Mouse (Mus musculus) Patski (cell line): ENCODE measurements around the gene Poldip2. TPM values are rescaled to one million over a fixed set of nuclear protein-coding genes. Genes with fewer than 3 reads are reported as not detected.

Experiments
- ATAC-seq: fragments of 100-300 bp; one replicate; pipeline ENCODE4 v1.8.0; 2021
- CTCF ChIA-PET: fragments of 350-600 bp; sonication (Branson Sonifier 250); formaldehyde crosslinking; loops from one replicate; lab custom pipeline; 2022; ENCODE audit warnings: inconsistent platforms; lab: Charles Lee
- POLR2A ChIA-PET: fragments of 350-600 bp; sonication (Branson Sonifier 250); formaldehyde crosslinking; loops from one replicate; lab custom pipeline; 2022; ENCODE audit warnings: antibody characterized with exemption, inconsistent platforms; lab: Charles Lee
- DNase-seq: peaks from one replicate; pipeline ENCODE4 v3.0.0-alpha.2; 2011; ENCODE audit warnings: low read depth, low spot score
- H3K27me3 ChIP-seq: fragments of 371-371 bp; one replicate; pipeline ENCODE4 v1.5.1; 2021
- CTCF ChIP-seq: fragments of 100-300 bp; IDR thresholded peaks from one replicate; pipeline ENCODE4 v1.5.1; 2021
- in situ Hi-C: fragments of 300-500 bp; cut with MboI; formaldehyde crosslinking; loops from 3 replicates; pipeline ENCODE4 v1.11.1; 2018; ENCODE audit warnings: low pct_unique_long_range_greater_than_20kb, mixed read lengths
- polyA plus RNA-seq: library from polyadenylated mRNA; unstranded; gene quantifications from one replicate; pipeline ENCODE4 v1.2.3, GENCODE M21; 2021

Gene Poldip2
- polyA plus RNA-seq, 1 experiment from 2014 or later, result 148 TPM

DNA sequence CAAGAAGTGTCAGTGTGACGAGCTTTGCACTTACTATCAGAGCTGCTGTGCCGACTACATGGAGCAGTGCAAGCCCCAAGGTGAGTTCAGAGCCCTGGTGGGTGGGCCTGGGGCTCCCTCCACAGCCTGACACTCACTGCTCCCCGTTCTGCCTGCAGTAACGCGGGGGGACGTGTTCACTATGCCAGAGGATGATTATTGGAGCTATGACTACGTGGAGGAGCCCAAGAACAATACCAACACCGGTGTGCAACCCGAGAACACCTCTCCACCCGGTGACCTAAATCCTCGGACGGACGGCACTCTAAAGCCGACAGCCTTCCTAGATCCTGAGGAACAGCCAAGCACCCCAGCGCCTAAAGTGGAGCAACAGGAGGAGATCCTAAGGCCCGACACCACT, 12.4 kb upstream of the Poldip2 start:
- DNase-seq (no peak), ATAC-seq (no peak)
- CTCF ChIA-PET, result interaction anchor here (1.0 to 1.4 kb wide), 2 partner anchors 10 to 46 kb away, joined by 3 to 6 read pairs; no protein-coding TSS in a partner anchor
- POLR2A ChIA-PET, result no interaction called here
- peaks cover 52% of the 10 kb centered on the region for H3K27me3 ChIP-seq
- in situ Hi-C loops, result no loop called here
- TF ChIP-seq CTCF, result no peak

DNA sequence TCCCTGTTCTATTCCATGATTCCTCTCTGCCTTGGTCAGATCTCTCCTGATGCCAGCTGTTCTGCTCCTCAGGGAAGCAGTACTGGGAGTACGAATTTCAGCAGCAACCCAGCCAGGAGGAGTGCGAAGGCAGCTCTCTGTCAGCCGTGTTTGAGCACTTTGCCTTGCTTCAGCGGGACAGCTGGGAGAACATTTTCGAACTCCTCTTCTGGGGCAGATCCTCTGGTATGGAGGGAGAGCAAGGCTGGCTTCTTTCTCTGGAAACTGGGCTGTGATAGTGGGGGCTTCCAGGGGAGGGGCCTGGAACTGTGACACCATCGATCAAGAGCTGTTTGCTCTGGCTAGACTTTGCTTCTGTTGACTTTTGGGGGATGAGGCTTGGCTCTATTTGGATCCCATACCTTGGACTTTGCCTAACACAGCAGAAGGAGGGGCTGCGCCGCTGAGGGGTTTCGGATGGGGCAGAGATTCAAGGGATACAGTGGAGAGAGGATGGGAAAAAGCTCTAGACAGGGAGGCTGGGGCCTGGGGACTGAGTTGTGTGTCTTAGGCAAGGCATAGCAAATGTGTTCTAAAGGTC, 11.3 kb upstream of the Poldip2 start:
- ATAC-seq, result no peak
- DNase-seq, result no peak
- ChIA-PET CTCF (no interaction called here), POLR2A (no interaction called here)
- peaks cover 41% of the 10 kb centered on the region for H3K27me3 ChIP-seq
- in situ Hi-C loops, result no loop called here
- no peak for TF ChIP-seq CTCF

DNA sequence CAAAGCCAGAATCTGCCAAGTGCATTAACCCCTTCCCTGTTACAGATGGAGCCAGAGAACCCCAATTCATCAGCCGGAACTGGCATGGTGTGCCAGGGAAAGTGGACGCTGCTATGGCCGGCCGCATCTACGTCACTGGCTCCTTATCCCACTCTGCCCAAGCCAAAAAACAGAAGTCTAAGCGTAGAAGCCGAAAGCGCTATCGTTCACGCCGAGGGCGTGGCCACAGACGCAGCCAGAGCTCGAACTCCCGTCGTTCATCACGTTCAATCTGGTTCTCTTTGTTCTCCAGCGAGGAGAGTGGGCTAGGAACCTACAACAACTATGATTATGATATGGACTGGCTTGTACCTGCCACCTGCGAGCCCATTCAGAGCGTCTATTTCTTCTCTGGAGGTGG, 10.5 kb upstream of the Poldip2 start:
- peaks cover 33% of the 10 kb centered on the region for H3K27me3 ChIP-seq
- in situ Hi-C loops, result no loop called here
- DNase-seq (no peak), ATAC-seq (no peak)
- ChIA-PET POLR2A (no interaction called here), CTCF (no interaction called here)
- no peak for TF ChIP-seq CTCF

DNA sequence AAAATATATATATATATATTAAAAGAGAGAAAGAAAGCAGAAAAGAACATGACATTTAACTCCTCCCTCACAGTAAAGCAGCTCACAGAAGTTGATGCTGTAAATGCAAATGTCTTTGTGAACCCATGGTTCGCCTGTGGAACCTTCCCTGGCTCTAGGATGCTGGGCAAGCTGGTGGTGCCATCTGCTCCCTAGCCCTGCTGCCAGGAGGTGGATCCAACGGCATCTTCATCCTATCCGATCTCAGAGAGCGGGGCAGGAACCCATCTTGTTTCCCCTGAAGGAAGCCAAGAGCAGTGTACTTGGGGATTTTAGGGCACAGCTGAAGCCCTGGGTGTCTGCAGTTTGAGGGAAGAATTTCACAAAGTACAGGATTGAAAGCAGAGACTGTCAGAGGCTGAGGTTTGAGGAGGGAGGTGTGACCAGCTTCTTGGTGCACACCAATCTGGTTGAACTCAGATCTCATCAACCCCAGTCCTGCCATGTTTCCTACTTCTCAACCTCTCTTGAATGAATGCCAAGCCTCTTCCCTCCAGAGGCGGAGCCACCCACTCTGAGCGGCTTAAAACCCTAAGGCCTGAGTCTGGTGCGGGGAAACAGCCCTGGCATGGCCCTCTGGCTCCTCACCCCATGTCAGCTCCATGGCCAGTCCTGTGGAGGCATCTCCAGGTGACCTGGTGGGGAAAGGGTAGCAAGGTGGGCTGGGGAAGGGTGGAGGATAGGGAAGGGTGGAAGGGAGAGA, 8.9 kb upstream of the Poldip2 start, which contains the start of gene Sebox:
TSS of gene Sebox (plus strand) at position 539 of the 742 bp plus-strand sequence.
- H3K27me3 ChIP-seq, result peaks cover 28% of the 10 kb centered on the region
- TF ChIP-seq CTCF, result no peak
- in situ Hi-C loops, result no loop called here
- ChIA-PET CTCF (no interaction called here), POLR2A (interaction anchor here (0.6 to 1.2 kb wide), 2 partner anchors 37 to 97 kb away, joined by 3 read pairs; partner anchors contain the start of gene Slc46a1)
- DNase-seq (no peak), ATAC-seq (no peak)

DNA sequence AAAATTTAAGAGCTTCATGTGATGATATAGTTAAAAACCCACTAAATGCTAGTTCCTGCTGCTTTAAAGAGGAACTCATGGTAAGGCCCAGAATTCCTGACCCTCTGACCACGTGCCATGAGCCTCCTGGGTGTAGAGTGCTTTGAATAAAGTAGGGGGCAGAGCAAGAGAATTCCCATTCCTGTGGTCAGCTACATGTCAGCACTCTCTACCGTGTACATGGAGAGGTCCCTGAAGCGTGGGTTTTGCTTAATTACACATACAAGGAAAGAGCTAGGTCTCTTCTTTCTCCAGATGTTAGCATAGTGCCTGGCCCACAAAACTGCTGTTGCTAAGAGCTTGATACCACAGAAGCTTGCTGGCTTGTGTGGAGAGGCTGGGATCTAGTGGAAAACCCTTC, 6.6 kb upstream of the Poldip2 start:
- ATAC-seq, result no peak
- in situ Hi-C loops, result no loop called here
- ChIA-PET POLR2A (no interaction called here), CTCF (no interaction called here)
- DNase-seq, result no peak
- peaks cover 12% of the 10 kb centered on the region for H3K27me3 ChIP-seq
- TF ChIP-seq CTCF, result no peak

DNA sequence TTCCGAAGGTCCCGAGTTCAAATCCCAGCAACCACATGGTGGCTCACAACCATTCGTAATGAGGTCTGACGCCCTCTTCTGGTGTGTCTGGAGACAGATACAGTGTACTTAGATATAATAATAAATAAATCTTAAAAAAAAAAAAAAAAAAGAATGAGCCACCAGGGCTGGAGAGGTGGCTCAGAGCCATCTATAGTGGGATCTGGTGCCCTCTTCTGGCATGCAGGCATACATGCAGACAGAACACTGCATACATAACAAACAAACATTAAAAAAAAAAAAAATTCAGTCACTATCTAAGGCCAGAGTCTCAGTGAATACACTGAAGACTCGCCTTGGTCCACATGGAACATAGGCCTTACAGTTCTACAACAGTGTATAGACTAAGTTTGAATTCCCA, 2.8 kb upstream of the Poldip2 start:
- no peaks in the 10 kb centered on the region for H3K27me3 ChIP-seq
- CTCF ChIA-PET, result interaction anchor here (0.6 to 1.5 kb wide), 2 partner anchors 10 to 538 kb away, joined by 3 to 6 read pairs; partner anchors contain the start of gene Vtn

DNA sequence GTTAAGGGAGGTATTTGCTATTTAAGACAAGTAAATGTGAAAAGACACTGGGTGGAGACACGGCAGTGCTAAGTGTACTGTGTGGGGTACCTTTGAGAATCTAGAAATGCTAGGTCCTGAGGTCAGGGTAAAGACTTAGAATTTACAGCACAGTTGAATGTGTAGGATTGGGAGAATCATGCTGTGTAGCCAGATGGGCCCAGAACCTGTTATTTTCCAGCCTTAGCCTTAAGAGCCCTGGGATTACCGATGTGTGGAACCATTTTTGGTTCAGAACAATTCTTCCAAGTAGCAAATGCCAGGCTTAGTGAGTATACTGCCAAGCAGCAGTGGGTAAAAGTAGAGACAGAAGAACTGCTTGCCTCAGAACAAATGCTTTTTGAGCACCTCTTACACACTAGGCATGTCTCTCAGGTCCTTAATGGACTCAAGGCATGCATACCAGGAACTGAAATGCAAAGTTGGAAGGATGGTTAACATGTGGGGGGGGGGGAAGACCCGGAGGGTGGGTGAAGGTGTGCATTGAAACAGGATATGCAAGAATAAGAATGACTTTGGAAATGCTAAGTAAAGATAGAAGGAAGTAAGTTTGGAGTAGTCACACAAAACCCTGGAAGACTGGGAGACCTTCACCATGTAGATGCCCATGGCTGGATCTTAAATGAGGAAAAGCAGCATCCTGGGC, 1.3 kb downstream of the Poldip2 start:
- DNase-seq (no peak), ATAC-seq (no peak)
- in situ Hi-C loops, result no loop called here
- POLR2A ChIA-PET, result no interaction called here
- H3K27me3 ChIP-seq, result no peaks in the 10 kb centered on the region
- CTCF ChIA-PET, result no interaction called here
- TF ChIP-seq CTCF, result no peak

More for the DNA sequence above, 2.8 kb upstream of the Poldip2 start:
- in situ Hi-C loops, result no loop called here
- no peak for TF ChIP-seq CTCF
- POLR2A ChIA-PET, result no interaction called here
- ATAC-seq (no peak), DNase-seq (no peak)

DNA sequence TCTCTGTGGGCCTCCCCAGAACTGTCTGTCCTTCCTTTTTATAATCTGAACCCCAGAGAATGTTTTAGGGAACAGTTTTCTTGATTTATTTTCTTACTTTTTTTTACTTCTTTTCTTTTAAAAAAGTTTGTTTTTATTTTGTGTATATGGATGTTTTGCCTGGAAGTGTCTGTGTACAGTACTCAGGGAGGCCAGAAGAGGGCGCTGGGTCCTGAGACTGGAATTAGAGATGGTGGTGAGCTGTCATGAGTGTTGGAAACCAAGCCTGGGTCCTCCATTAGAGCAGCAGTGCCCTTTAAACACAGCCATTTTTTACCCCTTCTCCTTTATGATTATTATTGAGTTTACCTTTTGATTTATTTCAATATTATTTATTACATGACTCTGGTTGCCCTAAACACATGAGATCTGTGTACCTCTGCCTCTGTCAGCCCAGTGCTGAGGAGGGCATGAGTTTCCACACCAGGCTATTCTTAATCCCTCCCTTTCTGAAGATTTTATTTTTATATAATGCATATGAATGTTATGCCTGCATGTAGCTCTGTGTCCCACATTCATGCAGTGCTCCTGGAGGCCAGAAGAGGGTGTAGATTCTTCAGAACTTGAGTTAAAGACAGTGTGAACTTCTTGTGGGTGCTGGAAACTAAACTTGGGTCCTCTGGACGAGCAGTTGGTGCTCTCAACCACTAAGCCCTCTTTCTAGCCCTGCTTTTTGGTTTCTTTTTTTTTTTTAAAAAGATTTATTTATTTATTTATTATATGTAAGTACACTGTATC, 3.7 kb downstream of the Poldip2 start:
- in situ Hi-C loops, result no loop called here
- CTCF ChIA-PET, result interaction anchor here (0.7 kb wide), 1 partner anchor 10 kb away, joined by 3 read pairs; no protein-coding TSS in a partner anchor

DNA sequence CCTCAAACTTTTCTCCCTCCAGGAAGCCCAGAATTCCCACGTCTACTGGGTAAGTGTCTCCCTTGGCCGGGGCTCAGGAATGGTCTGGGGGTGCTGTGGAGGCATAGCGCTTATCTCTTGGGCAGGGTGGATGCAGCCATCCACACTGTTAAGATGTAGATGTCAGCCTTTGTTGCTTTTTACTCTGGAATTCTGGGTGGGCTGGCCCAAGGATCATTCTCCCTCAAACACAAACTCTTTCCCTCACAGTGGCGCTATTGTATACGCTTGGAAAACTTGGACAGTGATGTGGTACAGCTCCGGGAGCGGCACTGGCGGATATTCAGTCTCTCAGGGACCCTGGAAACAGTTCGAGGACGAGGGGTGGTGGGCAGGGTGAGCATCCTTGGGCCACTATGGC, 6.9 kb downstream of the Poldip2 start:
- no peaks in the 10 kb centered on the region for H3K27me3 ChIP-seq
- ATAC-seq (no peak), DNase-seq (no peak)
- in situ Hi-C loops, result no loop called here
- ChIA-PET POLR2A (no interaction called here), CTCF (no interaction called here)
- no peak for TF ChIP-seq CTCF

More for the DNA sequence above, 3.7 kb downstream of the Poldip2 start:
- peak; percentile 60 for TF ChIP-seq CTCF
- no peak for ATAC-seq
- POLR2A ChIA-PET, result no interaction called here
- H3K27me3 ChIP-seq, result no peaks in the 10 kb centered on the region
- no peak for DNase-seq

DNA sequence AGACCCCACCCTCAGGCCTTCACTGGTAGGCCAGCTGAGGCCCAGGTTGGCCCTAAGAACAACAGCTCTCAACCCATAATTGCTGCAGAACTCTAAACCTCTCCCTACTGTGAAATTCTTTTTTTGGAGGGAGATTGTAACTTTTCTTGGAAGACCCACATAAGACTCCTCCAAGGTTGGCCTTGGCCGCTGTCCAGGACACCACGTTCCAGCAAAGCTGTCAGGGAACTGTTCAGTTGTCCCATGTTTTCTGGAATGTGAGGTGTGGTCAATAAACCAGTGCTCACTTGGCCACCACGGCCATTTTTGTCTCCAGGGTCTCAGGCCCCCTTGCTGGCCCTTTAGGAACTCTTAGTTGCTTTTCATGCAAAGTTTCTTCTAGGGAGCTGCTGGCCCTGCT, 9.9 kb downstream of the Poldip2 start:
- POLR2A ChIA-PET, result no interaction called here
- CTCF ChIA-PET, result interaction anchor here (1.5 to 1.8 kb wide), 2 partner anchors 11 to 13 kb away, joined by 4 to 10 read pairs; no protein-coding TSS in a partner anchor

More for the DNA sequence above, 9.9 kb downstream of the Poldip2 start:
- in situ Hi-C loops, result no loop called here
- DNase-seq (no peak), ATAC-seq (no peak)
- H3K27me3 ChIP-seq, result no peaks in the 10 kb centered on the region
- TF ChIP-seq CTCF, result no peak
